Mouse (Mus musculus): Measurements from ENCODE around the gene Grin2a.

DNA sequence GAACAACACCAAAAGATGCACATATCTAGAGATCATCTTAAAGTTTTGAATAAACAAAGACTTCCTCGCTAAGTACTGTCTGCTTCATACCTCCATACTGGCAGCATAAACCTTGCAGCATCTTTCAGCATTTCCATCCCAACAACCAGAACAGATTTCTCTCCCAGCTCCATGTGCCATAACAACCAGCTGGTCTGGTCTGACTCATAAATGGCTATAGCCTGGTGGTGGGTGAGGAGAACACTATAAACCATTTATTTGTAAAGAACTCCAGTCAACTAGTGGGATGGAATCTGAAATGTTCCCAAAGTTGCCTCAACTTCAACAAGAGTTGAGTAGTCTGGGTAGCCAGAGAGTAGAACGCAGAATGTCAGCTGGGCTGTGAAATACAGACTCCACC is 202.4 kb downstream of the Grin2a start:
- no peak for TF ChIP-seq CTCF (IDR thresholded peaks at IDR 0.05 in 2 of 3, conservative IDR thresholded peaks at IDR 0.05 in 1 of 3; ENCODE audit: control insufficient read depth in 1 of 3, insufficient read depth in 1 of 3, low read depth in 2 of 3, low read length in 3 of 3, poor library complexity in 1 of 3, severe bottlenecking in 1 of 3)
- TF ChIP-seq POLR2A (IDR thresholded peaks at IDR 0.05; ENCODE audit: control insufficient read depth in 1 of 2, insufficient read depth in 1 of 2, low read depth in 1 of 2, low read length in 2 of 2, poor library complexity in 1 of 2): no peak
- TF ChIP-seq ZMIZ1 (IDR thresholded peaks at IDR 0.05; ENCODE audit: low read depth, low read length): no peak
- TF ChIP-seq GABPA (IDR thresholded peaks at IDR 0.05; ENCODE audit: low read depth, low read length): no peak
- no peak for TF ChIP-seq POLR2AphosphoS2 (IDR thresholded peaks at IDR 0.05; ENCODE audit: low read length)
- TF ChIP-seq MAX (IDR thresholded peaks at IDR 0.05; ENCODE audit: low read length): no peak
- no peak for TF ChIP-seq ZNF384 (IDR thresholded peaks at IDR 0.05; ENCODE audit: low read depth, low read length)
- no peak for TF ChIP-seq ZKSCAN1 (IDR thresholded peaks at IDR 0.05; ENCODE audit: low read depth, low read length)
- no peak for TF ChIP-seq RAD21 (IDR thresholded peaks at IDR 0.05; ENCODE audit: low read depth, low read length)
- TF ChIP-seq GATA1 (IDR thresholded peaks at IDR 0.05; ENCODE audit: low read depth, low read length): no peak
- no peak for TF ChIP-seq UBTF (IDR thresholded peaks at IDR 0.05; ENCODE audit: borderline replicate concordance, insufficient read depth, low read depth, low read length)

All from MEL (cell line).